Mouse (Mus musculus) CH12.LX (cell line): ENCODE data around the gene Kynu.

Source experiments
- CTCF ChIP-seq, 2 experiments: IDR thresholded peaks in 1 of 2; conservative IDR thresholded peaks in 1 of 2; 2 replicates each; pipeline ENCODE4 v1.5.1; 2011 to 2012; ENCODE audit warnings: low read depth in 2 of 2, low read length in 2 of 2, improper control_type of control experiment in 1 of 2, inconsistent platforms in 1 of 2, mild to moderate bottlenecking in 1 of 2, moderate library complexity in 1 of 2
- HCFC1 ChIP-seq: IDR thresholded peaks from 2 replicates; pipeline ENCODE4 v1.6.1; 2012; ENCODE audit warnings: low read depth, mild to moderate bottlenecking, inconsistent platforms, low read length, improper control_type of control experiment
- IRF4 ChIP-seq: IDR thresholded peaks from 2 replicates; pipeline ENCODE4 v1.6.1; 2014; ENCODE audit warnings: low read depth, mild to moderate bottlenecking, inconsistent platforms, low read length, improper control_type of control experiment
- MAFK ChIP-seq: IDR thresholded peaks from 2 replicates; pipeline ENCODE4 v1.6.1; 2011; ENCODE audit warnings: low read length, improper control_type of control experiment; ENCODE audit not compliant: insufficient replicate concordance
- MAX ChIP-seq: IDR thresholded peaks from 2 replicates; pipeline ENCODE4 v1.6.1; 2011; ENCODE audit warnings: low read length, improper control_type of control experiment
- POLR2A ChIP-seq: IDR thresholded peaks from 2 replicates; pipeline ENCODE4 v1.6.1; 2011; ENCODE audit warnings: low read depth, mild to moderate bottlenecking, improper control_type of control experiment, low read length
- POLR2AphosphoS2 ChIP-seq: IDR thresholded peaks from 2 replicates; pipeline ENCODE4 v1.6.1; 2011; ENCODE audit warnings: low read depth, low read length, improper control_type of control experiment
- RCOR1 ChIP-seq: conservative IDR thresholded peaks from 2 replicates; pipeline ENCODE4 v1.6.1; 2012; ENCODE audit warnings: low read depth, mild to moderate bottlenecking, inconsistent platforms, low read length, improper control_type of control experiment
- UBTF ChIP-seq: IDR thresholded peaks from 2 replicates; pipeline ENCODE4 v1.6.1; 2012; ENCODE audit warnings: low read depth, mild to moderate bottlenecking, inconsistent platforms, low read length, improper control_type of control experiment, moderate library complexity

- TF ChIP-seq UBTF (no peak), CTCF (conservative IDR thresholded peaks at IDR 0.05 in 1 of 2, IDR thresholded peaks at IDR 0.05 in 1 of 2; ENCODE audit: low read depth in 2 of 2, low read length in 2 of 2) (no peak), POLR2A (no peak), HCFC1 (no peak), IRF4 (no peak), MAX (no peak), MAFK (no peak), POLR2AphosphoS2 (no peak), RCOR1 (no peak)
These were observed 758 bp downstream of the Kynu start for GRCm38 (mm10) chr2:43555889-43556285.
